ENCODE assay signal across 8 mouse cellular contexts in the genomic region with DNA sequence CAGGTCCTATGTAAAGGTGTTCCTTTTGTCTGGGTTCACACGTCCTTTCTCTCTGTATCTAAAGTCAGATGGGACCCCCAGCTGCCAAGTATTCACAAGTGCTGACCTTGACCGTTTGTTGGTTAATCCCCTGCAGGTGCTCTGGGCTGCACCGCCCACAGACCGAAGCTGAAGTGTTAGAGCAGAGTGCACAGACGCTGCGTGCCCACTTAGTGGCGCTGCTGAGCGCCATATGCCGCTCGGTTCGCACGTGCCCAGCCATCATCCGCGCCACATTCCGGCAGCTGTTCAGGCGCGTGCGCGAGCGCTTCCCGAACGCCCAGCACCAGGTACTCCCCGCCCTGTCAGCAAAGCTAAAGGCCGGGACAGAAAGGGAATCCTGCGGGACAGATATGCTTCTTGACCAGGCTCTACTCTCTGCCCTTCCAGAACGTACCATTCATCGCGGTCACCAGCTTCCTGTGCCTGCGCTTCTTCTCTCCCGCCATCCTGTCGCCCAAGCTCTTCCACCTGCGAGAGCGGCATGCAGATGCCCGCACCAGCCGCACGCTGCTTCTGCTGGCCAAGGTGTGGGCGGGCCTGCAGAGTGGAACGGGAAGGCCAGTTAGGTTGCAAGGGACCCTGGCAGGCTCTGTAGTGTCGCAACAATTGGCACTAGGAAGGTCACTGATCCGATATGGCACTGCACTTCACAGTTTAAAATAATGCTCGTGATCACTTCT. TPM values are rescaled to one million over a fixed set of nuclear protein-coding genes. Genes with fewer than 3 reads are reported as not detected.
DNase-seq lines count a peak whose midpoint lies in the region; ATAC-seq and TF ChIP-seq lines count a peak whose summit lies in the region.

No protein-coding gene starts in this region.

- H3K36me3 ChIP-seq in heart, adult 2 months (ENCODE audit: control insufficient read depth, insufficient read depth, low read length), result no peaks in the 10 kb centered on the region
- H3K36me3 ChIP-seq in embryonic facial prominence, embryonic 11.5 days (replicated peaks; ENCODE audit: control insufficient read depth, insufficient read depth, low read depth, low read length), result no peaks in the 10 kb centered on the region
- H3K36me3 ChIP-seq in heart, embryonic 14.5 days (ENCODE audit: control insufficient read depth, insufficient read depth, low read length), result no peaks in the 10 kb centered on the region
- no peaks in the 10 kb centered on the region for H3K36me3 ChIP-seq in kidney, postnatal 0 days (ENCODE audit: insufficient read depth, low read length)
- no peaks in the 10 kb centered on the region for H3K36me3 ChIP-seq in liver, embryonic 13.5 days
- no peaks in the 10 kb centered on the region for H3K36me3 ChIP-seq in neural tube, embryonic 11.5 days (ENCODE audit: control insufficient read depth, insufficient read depth, low read length)
- H3K36me3 ChIP-seq in stomach, embryonic 15.5 days, result no peaks in the 10 kb centered on the region

- no peaks in the 10 kb centered on the region for H3K4me1 ChIP-seq in heart, adult 2 months (ENCODE audit: control insufficient read depth, insufficient read depth, low read length)
- peaks cover 4% of the 10 kb centered on the region for H3K4me1 ChIP-seq in embryonic facial prominence, embryonic 11.5 days (ENCODE audit: control insufficient read depth, insufficient read depth, low read length)
- peaks cover 2 to 5% of the 10 kb centered on the region in 2 experiments; a peak in 2 of 4 replicates for H3K4me1 ChIP-seq in heart, embryonic 14.5 days (ENCODE audit: control insufficient read depth in 2 of 2, insufficient read depth in 2 of 2, low read length in 2 of 2)
- H3K4me1 ChIP-seq in kidney, postnatal 0 days (replicated peaks; ENCODE audit: insufficient read depth, low read length), result no peaks in the 10 kb centered on the region
- H3K4me1 ChIP-seq in liver, embryonic 13.5 days (replicated peaks), result peaks cover 17% of the 10 kb centered on the region
- H3K4me1 ChIP-seq in neural tube, embryonic 11.5 days (ENCODE audit: control insufficient read depth, insufficient read depth, low read length), result peaks cover 3% of the 10 kb centered on the region; the same call in 1 of the 2 replicates
- H3K4me1 ChIP-seq in stomach, embryonic 15.5 days, result peaks cover 5% of the 10 kb centered on the region

- H3K27ac ChIP-seq in heart, adult 2 months, result no peak overlapping the region
- no peak overlapping the region for H3K27ac ChIP-seq in embryonic facial prominence, embryonic 11.5 days (replicated peaks; ENCODE audit: low read depth, low read length)
- H3K27ac ChIP-seq in heart, embryonic 14.5 days (replicated peaks in 1 of 2; ENCODE audit: control insufficient read depth in 1 of 2, insufficient read depth in 1 of 2, low read depth in 2 of 2, low read length in 2 of 2), result no peak overlapping the region
- no peak overlapping the region for H3K27ac ChIP-seq in kidney, postnatal 0 days
- H3K27ac ChIP-seq in liver, embryonic 13.5 days, result no peak overlapping the region
- H3K27ac ChIP-seq in neural tube, embryonic 11.5 days (ENCODE audit: low read depth, low read length), result no peak overlapping the region
- H3K27ac ChIP-seq in stomach, embryonic 15.5 days, result no peak overlapping the region

- TF ChIP-seq CTCF in heart, adult 2 months (IDR thresholded peaks at IDR 0.05), result peak; percentile 92
- peak; percentile 83 for TF ChIP-seq CTCF in kidney, postnatal 0 days (IDR thresholded peaks at IDR 0.05; ENCODE audit: low read depth)

- intact Hi-C loops in heart, adult 2 months (cut with DNase I), result no loop called here

- peak; percentile 77 for ATAC-seq in embryonic facial prominence, embryonic 11.5 days (replicated peaks; ENCODE audit: insufficient number of reproducible peaks, low FRiP score, low TSS enrichment, low read depth)
- peak; percentile 70 for ATAC-seq in heart, embryonic 14.5 days (ENCODE audit: insufficient number of reproducible peaks, insufficient read depth, low FRiP score, low read depth)
- peak; percentile 78 for ATAC-seq in kidney, postnatal 0 days (replicated peaks; ENCODE audit: low FRiP score, low read depth)
- ATAC-seq in liver, embryonic 13.5 days (ENCODE audit: low read depth), result peak; percentile 79
- ATAC-seq in neural tube, embryonic 11.5 days (ENCODE audit: insufficient read depth, low FRiP score, low TSS enrichment), result peak; percentile 80
- ATAC-seq in stomach, embryonic 15.5 days (ENCODE audit: insufficient read depth, low FRiP score, low read depth), result peak; percentile 69

- 15% methylated on average over 41 of the region's 41 CpGs for WGBS in heart, adult 2 months
- whole genome bisulfite sequencing in embryonic facial prominence, embryonic 11.5 days, result 7% methylated on average over 41 of the region's 41 CpGs
- 6% methylated on average over 41 of the region's 41 CpGs for WGBS in heart, embryonic 14.5 days
- WGBS in kidney, postnatal 0 days, result 8% methylated on average over 41 of the region's 41 CpGs
- 5% methylated on average over 41 of the region's 41 CpGs for WGBS in liver, embryonic 13.5 days (ENCODE audit: insufficient replicate concordance)
- WGBS in neural tube, embryonic 11.5 days, result 6% methylated on average over 41 of the region's 41 CpGs
- 9% methylated on average over 41 of the region's 41 CpGs for WGBS in stomach, embryonic 15.5 days

- TF ChIP-seq POLR2A in heart, adult 2 months (IDR thresholded peaks at IDR 0.05; ENCODE audit: insufficient read depth, low read depth, low read length), result no peak

- no peaks in the 10 kb centered on the region for H3K9me3 ChIP-seq in embryonic facial prominence, embryonic 11.5 days (replicated peaks; ENCODE audit: control insufficient read depth, low read length)
- no peaks in the 10 kb centered on the region for H3K9me3 ChIP-seq in heart, embryonic 14.5 days (ENCODE audit: control insufficient read depth, low read length)
- no peaks in the 10 kb centered on the region for H3K9me3 ChIP-seq in kidney, postnatal 0 days (replicated peaks; ENCODE audit: low read length)
- peaks cover 9% of the 10 kb centered on the region; the same call in 1 of the 2 replicates for H3K9me3 ChIP-seq in liver, embryonic 13.5 days (replicated peaks)
- H3K9me3 ChIP-seq in neural tube, embryonic 11.5 days (ENCODE audit: control insufficient read depth, low read length), result no peaks in the 10 kb centered on the region
- no peaks in the 10 kb centered on the region for H3K9me3 ChIP-seq in stomach, embryonic 15.5 days

- H3K27me3 ChIP-seq in heart, adult 2 months (ENCODE audit: control insufficient read depth, insufficient read depth, low read length), result 0 out of 2 replicates have a peak, but pooled peaks cover 1% of the 10 kb centered on the region
- peaks cover 7% of the 10 kb centered on the region for H3K27me3 ChIP-seq in embryonic facial prominence, embryonic 11.5 days (ENCODE audit: control insufficient read depth, insufficient read depth, low read length)
- peaks cover 19% of the 10 kb centered on the region for H3K27me3 ChIP-seq in heart, embryonic 14.5 days (ENCODE audit: control insufficient read depth, insufficient read depth, low read length)
- no peaks in the 10 kb centered on the region for H3K27me3 ChIP-seq in kidney, postnatal 0 days (ENCODE audit: insufficient read depth, low read length)
- H3K27me3 ChIP-seq in liver, embryonic 13.5 days, result 0 out of 2 replicates have a peak, but pooled peaks cover 9% of the 10 kb centered on the region
- peaks cover 2% of the 10 kb centered on the region; the same call in 1 of the 2 replicates for H3K27me3 ChIP-seq in neural tube, embryonic 11.5 days (ENCODE audit: control insufficient read depth, insufficient read depth, low read length)
- no peaks in the 10 kb centered on the region for H3K27me3 ChIP-seq in stomach, embryonic 15.5 days (replicated peaks)

- H3K9ac ChIP-seq in heart, adult 2 months (ENCODE audit: low read depth, low read length), result 0 out of 2 replicates have a peak overlapping the region, but pooled peaks have one; percentile 14
- H3K9ac ChIP-seq in embryonic facial prominence, embryonic 11.5 days (replicated peaks; ENCODE audit: low read length), result peak overlapping the region; percentile 37; the same call in 1 of the 2 replicates
- peak overlapping the region; percentile 60 for H3K9ac ChIP-seq in heart, embryonic 14.5 days (ENCODE audit: low read length)
- 0 out of 2 replicates have a peak overlapping the region, but pooled peaks have one; percentile 37 for H3K9ac ChIP-seq in kidney, postnatal 0 days (ENCODE audit: low read depth, low read length)
- H3K9ac ChIP-seq in liver, embryonic 13.5 days, result peak overlapping the region; percentile 59
- H3K9ac ChIP-seq in neural tube, embryonic 11.5 days (ENCODE audit: low read length), result peak overlapping the region; percentile 39; the same call in 1 of the 2 replicates
- H3K9ac ChIP-seq in stomach, embryonic 15.5 days, result no peak overlapping the region; the same call in 1 of the 2 replicates

- DNase-seq in heart, adult 2 months, result peak; percentile 64 to 67
- DNase-seq in heart, adult 9 months (ENCODE audit: low spot score in 2 of 2), result no peak
- DNase-seq in embryonic facial prominence, embryonic 11.5 days (ENCODE audit: low spot score), result peak; percentile 87
- DNase-seq in kidney, postnatal 0 days (ENCODE audit: low spot score), result peak; percentile 83
- DNase-seq in liver, embryonic 13.5 days, result peak; percentile 60
- DNase-seq in neural tube, embryonic 11.5 days (ENCODE audit: low spot score), result peak; percentile 83

- H3K4me2 ChIP-seq in embryonic facial prominence, embryonic 11.5 days (ENCODE audit: low read depth, low read length), result peak overlapping the region; percentile 61
- H3K4me2 ChIP-seq in heart, embryonic 14.5 days (ENCODE audit: low read length), result peak overlapping the region; percentile 79
- peak overlapping the region; percentile 63 for H3K4me2 ChIP-seq in kidney, postnatal 0 days (ENCODE audit: low read length)
- H3K4me2 ChIP-seq in liver, embryonic 13.5 days, result peak overlapping the region; percentile 69
- peak overlapping the region; percentile 56 for H3K4me2 ChIP-seq in neural tube, embryonic 11.5 days (ENCODE audit: low read depth)
- peak overlapping the region; percentile 72 for H3K4me2 ChIP-seq in stomach, embryonic 15.5 days

- H3K4me3 ChIP-seq in heart, adult 2 months, result no peak overlapping the region
- peak overlapping the region; percentile 27 for H3K4me3 ChIP-seq in embryonic facial prominence, embryonic 11.5 days (ENCODE audit: low read depth, low read length)
- H3K4me3 ChIP-seq in heart, embryonic 14.5 days (ENCODE audit: control insufficient read depth in 1 of 2, insufficient read depth in 1 of 2, low read depth in 1 of 2, low read length in 2 of 2), result peak overlapping the region; percentile 20 to 32
- peak overlapping the region; percentile 18; the same call in 1 of the 2 replicates for H3K4me3 ChIP-seq in kidney, postnatal 0 days (replicated peaks; ENCODE audit: low read depth, low read length)
- H3K4me3 ChIP-seq in liver, embryonic 13.5 days (replicated peaks), result peak overlapping the region; percentile 44
- peak overlapping the region; percentile 21; the same call in 1 of the 2 replicates for H3K4me3 ChIP-seq in neural tube, embryonic 11.5 days (ENCODE audit: low read depth, low read length)
- H3K4me3 ChIP-seq in stomach, embryonic 15.5 days (replicated peaks), result peak overlapping the region; percentile 34

- no peak for TF ChIP-seq EP300 in heart, adult 2 months (IDR thresholded peaks at IDR 0.05; ENCODE audit: insufficient read depth, low read depth, low read length)

- H3K79me2 ChIP-seq in heart, adult 2 months (replicated peaks; ENCODE audit: control insufficient read depth, insufficient read depth, low read length), result no peaks in the 10 kb centered on the region

RNA-seq across cellular contexts. Expression of gene Polr2j, which starts 14.2 kb away (rescaled TPM):
- 10 to 100 TPM; 63.5 to 89.3 TPM for total RNA-seq in heart, adult 2 months (2021)
- 66.9 and 70.9 TPM in 2 replicates for polyA plus RNA-seq in heart, adult 2 months (2012; rRNA removed)
- 266 and 267 TPM in 2 replicates for polyA plus RNA-seq in embryonic facial prominence, embryonic 11.5 days (2014; fragmentation: Nextera tagmentation; extraction: Ambion mirVana)
- 166 and 178 TPM in 2 replicates for polyA plus RNA-seq in heart, embryonic 14.5 days (2014; fragmentation: Nextera tagmentation; extraction: Ambion mirVana)
- 239 and 250 TPM in 2 replicates for polyA plus RNA-seq in kidney, postnatal 0 days (2015; fragmentation: Nextera tagmentation; extraction: Ambion mirVana)
- 171 and 189 TPM in 2 replicates for polyA plus RNA-seq in liver, embryonic 13.5 days (2015; fragmentation: Nextera tagmentation; extraction: Ambion mirVana)
- polyA plus RNA-seq in neural tube, embryonic 11.5 days (2014; fragmentation: Nextera tagmentation; extraction: Ambion mirVana), result 236 and 251 TPM in 2 replicates
- polyA plus RNA-seq in stomach, embryonic 15.5 days (2015; fragmentation: Nextera tagmentation; extraction: Ambion mirVana), result 209 and 218 TPM in 2 replicates

RNA-seq across cellular contexts. Expression of gene Rasa4, which starts 18.5 kb away (rescaled TPM):
- 1 to 10 TPM; 3.8 to 4.7 TPM for total RNA-seq in heart, adult 2 months (2021)
- polyA plus RNA-seq in heart, adult 2 months (2012; rRNA removed), result 6.0 and 8.1 TPM in 2 replicates
- 3.8 and 5.5 TPM in 2 replicates for polyA plus RNA-seq in embryonic facial prominence, embryonic 11.5 days (2014; fragmentation: Nextera tagmentation; extraction: Ambion mirVana)
- polyA plus RNA-seq in heart, embryonic 14.5 days (2014; fragmentation: Nextera tagmentation; extraction: Ambion mirVana), result 1.3 and 1.8 TPM in 2 replicates
- 8.8 and 9.9 TPM in 2 replicates for polyA plus RNA-seq in kidney, postnatal 0 days (2015; fragmentation: Nextera tagmentation; extraction: Ambion mirVana)
- polyA plus RNA-seq in liver, embryonic 13.5 days (2015; fragmentation: Nextera tagmentation; extraction: Ambion mirVana), result 1.0 and 1.4 TPM in 2 replicates
- polyA plus RNA-seq in neural tube, embryonic 11.5 days (2014; fragmentation: Nextera tagmentation; extraction: Ambion mirVana), result 4.7 and 4.9 TPM in 2 replicates
- polyA plus RNA-seq in stomach, embryonic 15.5 days (2015; fragmentation: Nextera tagmentation; extraction: Ambion mirVana), result 9.3 and 10.4 TPM in 2 replicates

RNA-seq across cellular contexts. Expression of gene Lrwd1, which starts 33.6 kb away (rescaled TPM):
- 1 to 10 TPM; 5.4 to 5.5 TPM for total RNA-seq in heart, adult 2 months (2021)
- 11.5 and 12.3 TPM in 2 replicates for polyA plus RNA-seq in heart, adult 2 months (2012; rRNA removed)
- polyA plus RNA-seq in embryonic facial prominence, embryonic 11.5 days (2014; fragmentation: Nextera tagmentation; extraction: Ambion mirVana), result 42.1 and 45.1 TPM in 2 replicates
- 13.8 and 16.9 TPM in 2 replicates for polyA plus RNA-seq in heart, embryonic 14.5 days (2014; fragmentation: Nextera tagmentation; extraction: Ambion mirVana)
- polyA plus RNA-seq in kidney, postnatal 0 days (2015; fragmentation: Nextera tagmentation; extraction: Ambion mirVana), result 21.6 and 23.1 TPM in 2 replicates
- polyA plus RNA-seq in liver, embryonic 13.5 days (2015; fragmentation: Nextera tagmentation; extraction: Ambion mirVana), result 44.9 and 46.4 TPM in 2 replicates
- 40.5 and 45.3 TPM in 2 replicates for polyA plus RNA-seq in neural tube, embryonic 11.5 days (2014; fragmentation: Nextera tagmentation; extraction: Ambion mirVana)
- polyA plus RNA-seq in stomach, embryonic 15.5 days (2015; fragmentation: Nextera tagmentation; extraction: Ambion mirVana), result 27.2 and 28.5 TPM in 2 replicates

RNA-seq across cellular contexts. Expression of gene Alkbh4, which starts 33.7 kb away (rescaled TPM):
- 1 to 10 TPM; 5.3 to 6.4 TPM for total RNA-seq in heart, adult 2 months (2021)
- polyA plus RNA-seq in heart, adult 2 months (2012; rRNA removed), result 6.2 and 9.7 TPM in 2 replicates
- 17.2 and 17.7 TPM in 2 replicates for polyA plus RNA-seq in embryonic facial prominence, embryonic 11.5 days (2014; fragmentation: Nextera tagmentation; extraction: Ambion mirVana)
- polyA plus RNA-seq in heart, embryonic 14.5 days (2014; fragmentation: Nextera tagmentation; extraction: Ambion mirVana), result 9.5 and 9.9 TPM in 2 replicates
- 12.2 and 15.4 TPM in 2 replicates for polyA plus RNA-seq in kidney, postnatal 0 days (2015; fragmentation: Nextera tagmentation; extraction: Ambion mirVana)
- polyA plus RNA-seq in liver, embryonic 13.5 days (2015; fragmentation: Nextera tagmentation; extraction: Ambion mirVana), result 15.2 and 15.5 TPM in 2 replicates
- 21.1 and 25.9 TPM in 2 replicates for polyA plus RNA-seq in neural tube, embryonic 11.5 days (2014; fragmentation: Nextera tagmentation; extraction: Ambion mirVana)
- polyA plus RNA-seq in stomach, embryonic 15.5 days (2015; fragmentation: Nextera tagmentation; extraction: Ambion mirVana), result 16.5 and 17.1 TPM in 2 replicates

RNA-seq across cellular contexts. Expression of gene Upk3bl, which starts 48.0 kb away (rescaled TPM):
- not detected for total RNA-seq in heart, adult 2 months (2021)
- polyA plus RNA-seq in heart, adult 2 months (2012; rRNA removed), result not detected in 2 replicates
- 6.2 and 6.4 TPM in 2 replicates for polyA plus RNA-seq in embryonic facial prominence, embryonic 11.5 days (2014; fragmentation: Nextera tagmentation; extraction: Ambion mirVana)
- 0.46 TPM in 1 of 2 replicates, not detected in the other for polyA plus RNA-seq in heart, embryonic 14.5 days (2014; fragmentation: Nextera tagmentation; extraction: Ambion mirVana)
- polyA plus RNA-seq in kidney, postnatal 0 days (2015; fragmentation: Nextera tagmentation; extraction: Ambion mirVana), result 4.0 and 6.1 TPM in 2 replicates
- polyA plus RNA-seq in liver, embryonic 13.5 days (2015; fragmentation: Nextera tagmentation; extraction: Ambion mirVana), result 0.17 and 0.21 TPM in 2 replicates
- 3.1 and 4.4 TPM in 2 replicates for polyA plus RNA-seq in neural tube, embryonic 11.5 days (2014; fragmentation: Nextera tagmentation; extraction: Ambion mirVana)
- 72.2 and 117 TPM in 2 replicates for polyA plus RNA-seq in stomach, embryonic 15.5 days (2015; fragmentation: Nextera tagmentation; extraction: Ambion mirVana)

Comparison
In these comparisons a context has a peak if more than half of its experiments do, and no peak if none do; other contexts are left out.
1. DNase-seq: peak in heart, adult 2 months (2 of 2), embryonic facial prominence, embryonic 11.5 days (single experiment), kidney, postnatal 0 days (single experiment), liver, embryonic 13.5 days (single experiment) and neural tube, embryonic 11.5 days (single experiment); none in heart, adult 9 months (0 of 2).
2. Peak in every context shown above with its lines, with median percentiles within 50 percentile points of each other: ATAC-seq and H3K4me2 ChIP-seq.